Mouse (Mus musculus): ENCODE measurements around the gene Foxa1. TPM values are rescaled to one million over a fixed set of nuclear protein-coding genes. Genes with fewer than 3 reads are reported as not detected.
A peak's percentile ranks its signal among the peaks of the same experiment; 100 is the strongest.

The Foxa1 gene
- polyA plus RNA-seq (2015; fragmentation: Nextera tagmentation; extraction: Ambion mirVana), result 2.9 and 3.3 TPM in 2 replicates

DNA sequence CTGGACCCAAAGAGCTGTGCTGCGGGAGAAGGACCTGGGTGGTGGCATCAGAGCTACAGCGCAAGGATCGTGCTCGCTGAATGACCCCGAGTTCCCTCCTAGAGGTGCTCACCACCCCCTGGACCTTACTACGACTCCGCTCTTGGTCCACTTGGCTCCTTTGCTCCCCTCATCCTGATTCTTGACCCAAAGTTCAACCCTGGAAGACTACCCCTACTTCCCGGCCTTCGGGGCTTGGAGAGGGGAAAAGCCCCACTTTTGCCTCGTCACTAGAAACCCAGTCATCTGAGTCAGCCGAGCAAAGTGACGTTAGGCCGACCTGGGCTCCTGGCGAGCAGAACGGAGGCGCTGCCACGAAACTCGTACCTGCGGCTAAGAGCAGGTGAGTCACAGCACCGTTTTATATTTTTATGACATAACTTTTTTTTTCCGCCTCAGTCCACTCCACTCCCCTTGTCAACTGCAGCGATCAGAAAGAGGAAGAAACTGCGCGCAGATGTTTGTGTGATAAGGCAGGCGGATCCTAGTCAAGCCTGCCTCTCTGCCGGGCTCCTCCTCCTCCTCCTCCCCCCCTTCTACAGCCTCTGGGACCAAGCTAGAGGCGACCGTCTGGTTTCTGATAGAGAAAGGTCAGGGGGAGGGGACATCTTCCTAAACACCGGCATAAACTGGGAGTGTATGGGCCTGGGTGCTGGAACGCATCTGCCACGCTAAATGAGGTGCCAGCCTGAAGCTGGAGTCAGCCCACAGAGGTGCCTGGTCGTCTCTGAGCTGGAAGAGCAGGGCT, at the start of gene Foxa1:
Foxa1 (minus strand) TSS at position 502 of the 787 bp plus-strand sequence.
- peak; percentile 64 for ATAC-seq
- H3K9ac ChIP-seq (ENCODE audit: low read depth, low read length), result peak within 1 kb of the TSS; percentile 79
- H3K27me3 ChIP-seq (replicated peaks; ENCODE audit: control insufficient read depth, insufficient read depth, low read length), result peaks cover 48% of the 10 kb centered on the region
- no peaks in the 10 kb centered on the region for H3K36me3 ChIP-seq (ENCODE audit: control insufficient read depth, insufficient read depth, low read length)
- peak within 1 kb of the TSS; percentile 63 for H3K4me3 ChIP-seq (ENCODE audit: low read length)
- peaks cover 13% of the 10 kb centered on the region for H3K4me1 ChIP-seq (ENCODE audit: control insufficient read depth, insufficient read depth, low read length)
- H3K9me3 ChIP-seq (ENCODE audit: control insufficient read depth, low read length), result no peaks in the 10 kb centered on the region
- H3K27ac ChIP-seq (ENCODE audit: low read length), result peak within 1 kb of the TSS; percentile 94
- WGBS, result under 1% methylated on average over 32 of the region's 32 CpGs
- H3K4me2 ChIP-seq (ENCODE audit: low read depth, low read length), result peak within 1 kb of the TSS; percentile 80

DNA sequence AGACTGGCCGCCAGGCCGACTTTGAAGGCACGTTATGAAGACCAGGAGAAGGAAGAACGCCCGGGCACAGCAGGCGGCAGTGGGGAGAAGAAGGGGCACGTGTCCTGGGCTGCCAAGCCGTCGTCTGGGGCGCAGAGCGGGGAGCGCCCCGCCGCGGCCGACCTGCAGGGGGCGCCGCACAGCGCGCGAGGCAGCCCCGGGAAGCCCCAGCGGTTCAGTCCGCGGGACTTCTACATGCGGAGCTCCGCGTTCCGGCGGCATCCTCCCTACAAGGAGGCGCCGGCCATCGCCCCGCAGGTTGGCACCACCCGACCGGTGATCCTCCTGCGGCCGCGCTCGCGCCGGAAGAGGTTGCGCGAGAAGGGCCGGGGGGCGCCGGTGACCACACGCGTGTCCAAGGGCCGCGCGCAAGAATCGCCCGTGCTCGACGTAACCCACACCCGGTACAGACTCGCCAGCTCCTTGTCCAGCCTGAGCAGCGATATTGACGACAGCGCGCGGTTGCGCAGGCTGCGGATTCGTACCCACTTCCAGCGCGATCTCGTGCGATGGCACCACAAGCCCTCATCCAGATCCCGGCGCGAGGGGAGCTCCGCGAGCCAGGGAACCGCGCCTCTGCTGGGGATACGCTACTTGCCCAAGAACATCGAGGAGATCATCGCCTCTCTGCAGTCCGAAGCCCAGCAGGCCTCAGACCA, 29.4 kb upstream of the Foxa1 start:
- Histone ChIP-seq H3K27ac (ENCODE audit: low read length) (no peak overlapping the region), H3K4me3 (ENCODE audit: low read length) (peak overlapping the region; percentile 65), H3K9me3 (ENCODE audit: control insufficient read depth, low read length) (no peaks in the 10 kb centered on the region), H3K4me2 (ENCODE audit: low read depth, low read length) (peak overlapping the region; percentile 95), H3K36me3 (ENCODE audit: control insufficient read depth, insufficient read depth, low read length) (no peaks in the 10 kb centered on the region), H3K4me1 (ENCODE audit: control insufficient read depth, insufficient read depth, low read length) (peaks cover 10% of the 10 kb centered on the region; the same call in 1 of the 2 replicates), H3K9ac (ENCODE audit: low read depth, low read length) (peak overlapping the region; percentile 75), H3K27me3 (replicated peaks; ENCODE audit: control insufficient read depth, insufficient read depth, low read length) (peaks cover 2% of the 10 kb centered on the region)
- peak; percentile 86 for ATAC-seq
- whole genome bisulfite sequencing, result 2% methylated on average over 78 of the region's 81 CpGs

- ATAC-seq, result peak; percentile 83
These were observed 25.7 kb upstream of the Foxa1 start for GRCm38 (mm10) chr12:57572415-57572814.

GRCm38 (mm10) chr12:57571773-57572172, 25.1 kb upstream of the Foxa1 start:
- WGBS, result 19% methylated on average over 9 of the region's 9 CpGs
- Histone ChIP-seq H3K9ac (ENCODE audit: low read depth, low read length) (peak overlapping the region; percentile 9; the same call in 1 of the 2 replicates), H3K4me1 (ENCODE audit: control insufficient read depth, insufficient read depth, low read length) (peaks cover 10% of the 10 kb centered on the region; the same call in 1 of the 2 replicates), H3K9me3 (ENCODE audit: control insufficient read depth, low read length) (no peaks in the 10 kb centered on the region), H3K4me2 (ENCODE audit: low read depth, low read length) (peak overlapping the region; percentile 40), H3K4me3 (ENCODE audit: low read length) (no peak overlapping the region), H3K27ac (ENCODE audit: low read length) (peak overlapping the region; percentile 34), H3K36me3 (ENCODE audit: control insufficient read depth, insufficient read depth, low read length) (no peaks in the 10 kb centered on the region), H3K27me3 (replicated peaks; ENCODE audit: control insufficient read depth, insufficient read depth, low read length) (peaks cover 4% of the 10 kb centered on the region)
- ATAC-seq, result peak; percentile 50

More at GRCm38 (mm10) chr12:57572415-57572814, 25.7 kb upstream of the Foxa1 start:
- Histone ChIP-seq H3K4me2 (ENCODE audit: low read depth, low read length) (no peak overlapping the region), H3K36me3 (ENCODE audit: control insufficient read depth, insufficient read depth, low read length) (no peaks in the 10 kb centered on the region), H3K4me3 (ENCODE audit: low read length) (no peak overlapping the region), H3K9ac (ENCODE audit: low read depth, low read length) (no peak overlapping the region), H3K27ac (ENCODE audit: low read length) (peak overlapping the region; percentile 8; the same call in 1 of the 2 replicates), H3K9me3 (ENCODE audit: control insufficient read depth, low read length) (no peaks in the 10 kb centered on the region), H3K4me1 (ENCODE audit: control insufficient read depth, insufficient read depth, low read length) (peaks cover 10% of the 10 kb centered on the region; the same call in 1 of the 2 replicates), H3K27me3 (replicated peaks; ENCODE audit: control insufficient read depth, insufficient read depth, low read length) (peaks cover 4% of the 10 kb centered on the region)

GRCm38 (mm10) chr12:57563909-57564308, 17.2 kb upstream of the Foxa1 start, which contains the start of gene Ttc6:
TSS of gene Ttc6 (plus strand) at chr12:57564113.
- Histone ChIP-seq H3K9me3 (ENCODE audit: control insufficient read depth, low read length) (no peaks in the 10 kb centered on the region), H3K9ac (ENCODE audit: low read depth, low read length) (no peak within 1 kb of the TSS), H3K36me3 (ENCODE audit: control insufficient read depth, insufficient read depth, low read length) (no peaks in the 10 kb centered on the region), H3K4me2 (ENCODE audit: low read depth, low read length) (no peak within 1 kb of the TSS), H3K4me1 (ENCODE audit: control insufficient read depth, insufficient read depth, low read length) (0 out of 2 replicates have a peak, but pooled peaks cover 3% of the 10 kb centered on the region), H3K27me3 (replicated peaks; ENCODE audit: control insufficient read depth, insufficient read depth, low read length) (no peaks in the 10 kb centered on the region), H3K4me3 (ENCODE audit: low read length) (no peak within 1 kb of the TSS), H3K27ac (ENCODE audit: low read length) (no peak within 1 kb of the TSS)
- peak; percentile 38; the same call in 1 of the 2 replicates for ATAC-seq
- WGBS, result 57% methylated on average over 6 of the region's 6 CpGs

GRCm38 (mm10) chr12:57554091-57554490, 7.4 kb upstream of the Foxa1 start:
- H3K4me3 ChIP-seq (ENCODE audit: low read length), result no peak overlapping the region
- H3K9me3 ChIP-seq (ENCODE audit: control insufficient read depth, low read length), result no peaks in the 10 kb centered on the region
- 40% methylated on average over 3 of the region's 3 CpGs for WGBS
- no peak for ATAC-seq
- no peak overlapping the region for H3K4me2 ChIP-seq (ENCODE audit: low read depth, low read length)
- H3K36me3 ChIP-seq (ENCODE audit: control insufficient read depth, insufficient read depth, low read length), result no peaks in the 10 kb centered on the region
- peaks cover 36% of the 10 kb centered on the region for H3K27me3 ChIP-seq (replicated peaks; ENCODE audit: control insufficient read depth, insufficient read depth, low read length)
- no peak overlapping the region for H3K27ac ChIP-seq (ENCODE audit: low read length)
- H3K9ac ChIP-seq (ENCODE audit: low read depth, low read length), result no peak overlapping the region
- peaks cover 3% of the 10 kb centered on the region; the same call in 1 of the 2 replicates for H3K4me1 ChIP-seq (ENCODE audit: control insufficient read depth, insufficient read depth, low read length)

DNA sequence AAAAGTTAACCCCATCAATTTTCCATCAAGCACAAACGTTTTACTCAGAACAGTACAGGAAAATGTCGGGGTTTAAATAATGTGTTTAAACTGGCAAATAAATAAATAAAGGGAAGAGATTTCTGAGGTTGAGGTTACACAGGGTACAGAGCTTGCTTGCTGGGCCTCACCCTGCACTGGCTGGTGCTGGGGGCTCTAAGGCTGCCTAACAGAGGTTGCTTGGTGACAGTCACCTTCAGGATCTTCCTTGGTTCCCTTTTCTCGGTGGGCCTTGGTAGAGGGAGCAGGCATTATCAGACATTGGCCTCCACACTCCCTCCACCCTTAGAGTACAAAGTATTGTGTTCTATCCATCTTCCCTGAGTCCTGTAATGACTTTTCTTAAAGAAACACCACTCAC, 5.6 kb upstream of the Foxa1 start:
- Histone ChIP-seq H3K4me3 (ENCODE audit: low read length) (no peak overlapping the region), H3K9me3 (ENCODE audit: control insufficient read depth, low read length) (no peaks in the 10 kb centered on the region), H3K4me2 (ENCODE audit: low read depth, low read length) (no peak overlapping the region), H3K27me3 (replicated peaks; ENCODE audit: control insufficient read depth, insufficient read depth, low read length) (peaks cover 42% of the 10 kb centered on the region), H3K36me3 (ENCODE audit: control insufficient read depth, insufficient read depth, low read length) (no peaks in the 10 kb centered on the region), H3K27ac (ENCODE audit: low read length) (no peak overlapping the region), H3K4me1 (ENCODE audit: control insufficient read depth, insufficient read depth, low read length) (peaks cover 4% of the 10 kb centered on the region), H3K9ac (ENCODE audit: low read depth, low read length) (no peak overlapping the region)
- WGBS, result 4% methylated on average over 3 of the region's 3 CpGs
- no peak for ATAC-seq

GRCm38 (mm10) chr12:57550881-57551280, 4.2 kb upstream of the Foxa1 start:
- Histone ChIP-seq H3K4me3 (ENCODE audit: low read length) (no peak overlapping the region), H3K27ac (ENCODE audit: low read length) (no peak overlapping the region), H3K4me1 (ENCODE audit: control insufficient read depth, insufficient read depth, low read length) (peaks cover 8% of the 10 kb centered on the region), H3K36me3 (ENCODE audit: control insufficient read depth, insufficient read depth, low read length) (no peaks in the 10 kb centered on the region), H3K27me3 (replicated peaks; ENCODE audit: control insufficient read depth, insufficient read depth, low read length) (peaks cover 50% of the 10 kb centered on the region), H3K4me2 (ENCODE audit: low read depth, low read length) (no peak overlapping the region), H3K9me3 (ENCODE audit: control insufficient read depth, low read length) (no peaks in the 10 kb centered on the region), H3K9ac (ENCODE audit: low read depth, low read length) (no peak overlapping the region)
- ATAC-seq, result no peak
- 19% methylated on average over 8 of the region's 8 CpGs for WGBS

DNA sequence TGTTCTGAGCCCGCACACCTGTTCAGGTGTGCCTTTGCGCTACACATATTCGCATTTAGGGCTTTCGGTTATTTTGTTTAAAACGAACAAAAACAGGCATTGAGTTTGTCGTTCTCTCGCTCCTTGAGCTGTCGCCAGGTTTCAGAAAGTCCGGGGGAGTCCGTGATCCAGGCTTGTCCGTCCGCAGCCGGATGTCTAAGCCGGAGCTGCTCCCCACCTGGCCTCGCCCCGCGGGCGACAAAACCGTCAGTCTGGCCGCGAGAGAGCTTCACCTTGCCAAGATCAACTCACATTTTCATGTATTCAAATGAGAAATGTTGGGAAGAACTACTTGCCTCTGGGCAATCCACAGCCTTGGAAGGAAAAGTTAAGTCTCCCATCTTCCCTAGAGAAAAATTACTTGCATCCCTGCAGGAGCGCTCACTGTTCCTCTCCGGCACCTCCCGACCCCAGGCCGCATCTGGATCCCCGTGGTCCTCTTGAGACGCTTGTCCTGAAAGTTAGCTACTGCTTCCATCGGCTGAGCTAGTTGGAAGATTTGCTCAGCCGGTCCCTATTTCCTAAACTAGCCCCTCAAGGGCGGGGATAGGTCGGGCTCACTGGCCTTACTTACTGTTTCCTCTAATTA, 3.6 kb upstream of the Foxa1 start:
- 3% methylated on average over 31 of the region's 31 CpGs for WGBS
- Histone ChIP-seq H3K27ac (ENCODE audit: low read length) (no peak overlapping the region; the same call in 1 of the 2 replicates), H3K9me3 (ENCODE audit: control insufficient read depth, low read length) (no peaks in the 10 kb centered on the region), H3K36me3 (ENCODE audit: control insufficient read depth, insufficient read depth, low read length) (no peaks in the 10 kb centered on the region), H3K4me2 (ENCODE audit: low read depth, low read length) (peak overlapping the region; percentile 40), H3K4me1 (ENCODE audit: control insufficient read depth, insufficient read depth, low read length) (peaks cover 13% of the 10 kb centered on the region), H3K27me3 (replicated peaks; ENCODE audit: control insufficient read depth, insufficient read depth, low read length) (peaks cover 56% of the 10 kb centered on the region), H3K9ac (ENCODE audit: low read depth, low read length) (peak overlapping the region; percentile 62; the same call in 1 of the 2 replicates), H3K4me3 (ENCODE audit: low read length) (peak overlapping the region; percentile 29)
- no peak for ATAC-seq

All from intestine, embryonic 16.5 days (tissue).